Mouse (Mus musculus) induced T-regulatory cell, adult 2 months (primary cell): ENCODE data around the gene 4921536K21Rik.

ENCODE experiments used
- DNase-seq: peaks from one replicate; pipeline ENCODE4 v3.0.0-alpha.2; 2012; ENCODE audit warnings: low read depth

Gene 4921536K21Rik

GRCm38 (mm10) chr11:3910513-3911310, 15.8 kb upstream of the 4921536K21Rik start:
- no peak for DNase-seq

GRCm38 (mm10) chr11:3909236-3909635, 14.3 kb upstream of the 4921536K21Rik start:
- no peak for DNase-seq

- DNase-seq, result no peak
Observed at GRCm38 (mm10) chr11:3905446-3905845, 10.5 kb upstream of the 4921536K21Rik start.

GRCm38 (mm10) chr11:3904673-3905072, 9.8 kb upstream of the 4921536K21Rik start:
- no peak for DNase-seq

GRCm38 (mm10) chr11:3903046-3903445, 8.1 kb upstream of the 4921536K21Rik start:
- DNase-seq, result no peak

- DNase-seq, result no peak
Observed at GRCm38 (mm10) chr11:3902516-3902915, 7.6 kb upstream of the 4921536K21Rik start.

- DNase-seq, result no peak
Observed at GRCm38 (mm10) chr11:3900296-3900695, 5.4 kb upstream of the 4921536K21Rik start.

GRCm38 (mm10) chr11:3895933-3896332, 1.0 kb upstream of the 4921536K21Rik start:
- no peak for DNase-seq

GRCm38 (mm10) chr11:3895458-3895857, 560 bp upstream of the 4921536K21Rik start:
- peak; percentile 62 for DNase-seq

GRCm38 (mm10) chr11:3893970-3894369, 928 bp downstream of the 4921536K21Rik start:
- DNase-seq, result no peak

- DNase-seq, result no peak
Observed at GRCm38 (mm10) chr11:3887331-3887730, 7.6 kb downstream of the 4921536K21Rik start.

- DNase-seq, result no peak
Observed at GRCm38 (mm10) chr11:3883711-3884110, 11.2 kb downstream of the 4921536K21Rik start.

GRCm38 (mm10) chr11:3879836-3880235, 15.1 kb downstream of the 4921536K21Rik start:
- peak; percentile 85 for DNase-seq

GRCm38 (mm10) chr11:3878660-3879059, 16.2 kb downstream of the 4921536K21Rik start:
- DNase-seq, result no peak

- no peak for DNase-seq
Observed at GRCm38 (mm10) chr11:3876419-3876818, 18.5 kb downstream of the 4921536K21Rik start.

- no peak for DNase-seq
Observed at GRCm38 (mm10) chr11:3864343-3864742, 30.6 kb downstream of the 4921536K21Rik start.

GRCm38 (mm10) chr11:3863454-3864112, 31.3 kb downstream of the 4921536K21Rik start, which contains the start of gene Osbp2:
TSS of gene Osbp2 (minus strand) at chr11:3863903.
- peak; percentile 73 for DNase-seq

- no peak for DNase-seq
Observed at GRCm38 (mm10) chr11:3862661-3863453, 32.0 kb downstream of the 4921536K21Rik start.

GRCm38 (mm10) chr11:3860361-3860760, 34.5 kb downstream of the 4921536K21Rik start:
- no peak for DNase-seq

GRCm38 (mm10) chr11:3859778-3860177, 35.1 kb downstream of the 4921536K21Rik start:
- no peak for DNase-seq

- no peak for DNase-seq
Observed at GRCm38 (mm10) chr11:3857902-3858301, 37.0 kb downstream of the 4921536K21Rik start.

GRCm38 (mm10) chr11:3855846-3856245, 39.1 kb downstream of the 4921536K21Rik start:
- DNase-seq, result no peak
